Mouse (Mus musculus): ENCODE data around the gene Med22. TPM values are rescaled to one million over a fixed set of nuclear protein-coding genes. Genes with fewer than 3 reads are reported as not detected.

The Med22 gene
- polyA plus RNA-seq, 1 experiment from 2014 or later, result 32.6 TPM

DNA sequence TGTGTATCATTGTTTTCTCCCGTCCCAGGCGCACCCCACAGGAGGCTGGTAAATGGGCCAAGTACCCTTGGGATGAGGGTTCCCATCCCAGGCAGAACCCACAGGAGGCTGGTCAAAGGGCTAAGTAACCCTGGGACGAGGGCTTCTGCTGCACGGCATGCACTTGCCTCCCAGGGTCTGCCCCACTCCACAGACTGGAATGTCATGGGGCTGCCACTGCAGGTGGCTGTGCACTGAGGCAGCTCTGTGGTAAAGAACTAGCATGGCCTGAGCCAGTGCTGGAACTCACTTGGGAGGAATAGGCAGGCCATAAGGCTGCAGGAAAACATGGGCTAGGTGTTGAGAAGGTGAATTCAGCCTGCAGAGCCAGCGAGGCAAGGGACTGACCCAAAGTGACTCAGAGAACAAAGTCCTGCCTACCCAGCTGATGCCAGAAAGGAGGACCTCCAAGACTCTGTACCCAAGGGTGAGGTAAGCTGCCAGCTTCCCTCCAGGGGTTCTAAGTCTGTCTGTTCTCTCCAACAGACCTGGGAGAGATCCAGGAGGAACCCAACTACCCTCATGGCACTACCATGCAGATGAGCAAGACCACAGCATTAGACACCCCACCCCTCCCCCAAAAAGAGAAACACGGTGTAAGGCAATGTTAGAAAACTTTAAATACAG, 9.8 kb upstream of the Med22 start:
- no peaks in the 10 kb centered on the region for H3K9me3 ChIP-seq (ENCODE audit: low read length)
- no peak overlapping the region for H3K4me3 ChIP-seq (ENCODE audit: low read depth, low read length)
- ATAC-seq, result no peak
- no peak overlapping the region for H3K27ac ChIP-seq (ENCODE audit: low read length)
- peaks cover 14% of the 10 kb centered on the region for H3K4me1 ChIP-seq (ENCODE audit: insufficient read depth, low read depth, low read length)
- WGBS, result 84% methylated on average over 6 of the region's 6 CpGs
- no peaks in the 10 kb centered on the region for H3K27me3 ChIP-seq (replicated peaks; ENCODE audit: insufficient read depth, low read length)
- H3K9ac ChIP-seq (replicated peaks; ENCODE audit: low read depth), result no peak overlapping the region
- H3K4me2 ChIP-seq (replicated peaks; ENCODE audit: low read depth, low read length), result no peak overlapping the region
- TF ChIP-seq EP300 (IDR thresholded peaks at IDR 0.05) (no peak), CTCF (IDR thresholded peaks at IDR 0.05) (no peak)
- DNase-seq (ENCODE audit: low spot score), result no peak
- H3K36me3 ChIP-seq (ENCODE audit: insufficient read depth, low read length), result peaks cover 56% of the 10 kb centered on the region

DNA sequence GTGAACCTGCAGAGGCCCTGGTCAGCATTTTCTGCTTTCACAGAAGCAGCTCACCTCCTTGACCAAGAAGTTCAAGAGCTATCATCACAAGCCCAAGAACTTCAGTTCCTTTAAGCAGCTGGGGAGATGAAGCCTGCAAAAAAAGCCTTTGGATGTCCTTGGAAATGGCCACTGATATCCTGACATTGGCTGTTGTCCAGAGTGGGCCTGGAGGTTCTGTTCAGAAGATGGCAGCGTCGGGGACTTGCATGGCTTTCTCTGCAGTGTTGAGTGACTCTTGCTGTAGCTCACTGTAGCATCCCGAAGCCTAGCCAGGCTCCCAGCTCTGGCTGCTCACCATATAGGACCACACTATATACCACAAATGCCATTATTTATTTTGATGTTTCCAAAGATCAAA, 9.2 kb upstream of the Med22 start:
- no peak for TF ChIP-seq EP300 (IDR thresholded peaks at IDR 0.05)
- TF ChIP-seq CTCF (IDR thresholded peaks at IDR 0.05), result no peak
- WGBS, result 78% methylated on average over 3 of the region's 3 CpGs
- Histone ChIP-seq H3K36me3 (ENCODE audit: insufficient read depth, low read length) (peaks cover 52% of the 10 kb centered on the region), H3K9me3 (ENCODE audit: low read length) (no peaks in the 10 kb centered on the region), H3K27me3 (replicated peaks; ENCODE audit: insufficient read depth, low read length) (no peaks in the 10 kb centered on the region), H3K4me2 (replicated peaks; ENCODE audit: low read depth, low read length) (no peak overlapping the region), H3K4me1 (ENCODE audit: insufficient read depth, low read depth, low read length) (peaks cover 16% of the 10 kb centered on the region), H3K27ac (ENCODE audit: low read length) (no peak overlapping the region), H3K9ac (replicated peaks; ENCODE audit: low read depth) (no peak overlapping the region), H3K4me3 (ENCODE audit: low read depth, low read length) (no peak overlapping the region)
- DNase-seq (ENCODE audit: low spot score) (no peak), ATAC-seq (no peak)

DNA sequence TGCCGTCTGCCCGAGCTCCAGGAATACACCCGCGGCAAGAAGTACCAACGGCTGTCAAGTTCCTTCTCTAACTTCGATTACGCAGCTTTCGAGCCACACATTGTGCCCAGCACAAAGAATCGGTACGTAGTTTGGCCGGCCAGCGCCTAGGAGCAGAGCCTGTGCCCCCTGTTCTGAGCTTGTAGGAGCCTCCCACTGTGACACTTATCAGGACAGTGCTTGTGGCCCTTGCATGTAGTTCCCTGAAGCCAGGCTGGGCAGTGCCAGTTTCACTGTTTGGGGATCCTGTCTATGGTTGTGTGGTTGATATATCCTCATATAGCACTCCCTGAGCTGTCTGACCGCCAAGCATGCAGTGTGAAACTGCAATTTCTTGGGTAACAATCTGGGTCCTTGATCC, 6.3 kb upstream of the Med22 start:
- no peaks in the 10 kb centered on the region for H3K9me3 ChIP-seq (ENCODE audit: low read length)
- TF ChIP-seq EP300 (IDR thresholded peaks at IDR 0.05), result no peak
- no peak for TF ChIP-seq CTCF (IDR thresholded peaks at IDR 0.05)
- DNase-seq (ENCODE audit: low spot score) (no peak), ATAC-seq (peak; percentile 15)
- peak overlapping the region; percentile 71 for H3K4me3 ChIP-seq (ENCODE audit: low read depth, low read length)
- H3K9ac ChIP-seq (replicated peaks; ENCODE audit: low read depth), result peak overlapping the region; percentile 94
- no peaks in the 10 kb centered on the region for H3K27me3 ChIP-seq (replicated peaks; ENCODE audit: insufficient read depth, low read length)
- H3K4me2 ChIP-seq (replicated peaks; ENCODE audit: low read depth, low read length), result peak overlapping the region; percentile 97
- H3K4me1 ChIP-seq (ENCODE audit: insufficient read depth, low read depth, low read length), result peaks cover 16% of the 10 kb centered on the region
- H3K36me3 ChIP-seq (ENCODE audit: insufficient read depth, low read length), result peaks cover 43% of the 10 kb centered on the region
- peak overlapping the region; percentile 83 for H3K27ac ChIP-seq (ENCODE audit: low read length)
- 2% methylated on average over 13 of the region's 13 CpGs for WGBS

DNA sequence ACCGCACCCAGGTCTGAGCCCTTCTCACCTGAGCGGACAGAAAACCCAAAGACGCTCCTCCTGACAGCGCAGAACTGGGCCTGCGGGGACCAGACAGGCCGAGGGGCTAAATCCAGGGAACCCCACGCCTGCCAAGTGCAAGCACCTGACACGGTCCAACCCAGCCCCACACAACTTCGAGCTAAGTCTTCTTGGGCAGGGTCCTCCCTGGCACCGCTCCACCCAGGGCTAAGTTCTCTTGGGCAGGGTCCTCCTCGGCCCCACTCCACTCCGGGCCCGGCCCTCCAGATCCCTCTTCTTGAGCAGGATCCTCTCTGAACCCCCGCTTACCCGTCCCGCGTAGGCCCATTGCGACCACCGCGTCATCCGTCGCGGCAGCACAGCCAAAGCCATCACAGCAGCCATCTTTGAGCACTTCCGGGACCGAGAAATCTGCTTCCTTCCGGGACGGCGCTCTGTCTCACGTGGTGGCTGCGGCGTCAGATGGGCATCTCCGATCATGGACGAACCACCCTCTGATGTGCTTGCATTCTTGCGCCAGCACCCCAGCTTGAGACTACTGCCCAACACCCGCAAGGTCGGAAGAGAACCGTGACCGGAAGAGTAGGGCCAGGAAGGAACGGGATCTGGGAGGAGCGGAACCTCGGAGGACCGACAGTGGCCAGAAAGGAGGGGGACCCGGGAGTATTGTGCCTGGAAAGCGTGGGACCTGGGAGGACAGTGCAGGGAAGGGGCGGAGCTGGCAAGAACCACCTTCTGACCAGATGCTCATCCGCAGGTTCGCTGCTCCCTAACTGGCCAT, 5.7 kb upstream of the Med22 start, which contains the start of the genes Surf2 and Surf1:
Gene Surf2, plus strand, starts transcription at position 441 of the 802 bp plus-strand sequence.
Gene Surf1, minus strand, starts transcription at position 604 of the 802 bp plus-strand sequence.
- peak; percentile 88 for DNase-seq (ENCODE audit: low spot score)
- Histone ChIP-seq H3K27me3 (replicated peaks; ENCODE audit: insufficient read depth, low read length) (no peaks in the 10 kb centered on the region), H3K4me2 (replicated peaks; ENCODE audit: low read depth, low read length) (peak within 1 kb of the TSS; percentile 97), H3K9ac (replicated peaks; ENCODE audit: low read depth) (peak within 1 kb of the TSS; percentile 94), H3K27ac (ENCODE audit: low read length) (peak within 1 kb of the TSS; percentile 83), H3K36me3 (ENCODE audit: insufficient read depth, low read length) (peaks cover 39% of the 10 kb centered on the region), H3K9me3 (ENCODE audit: low read length) (no peaks in the 10 kb centered on the region), H3K4me3 (ENCODE audit: low read depth, low read length) (peak within 1 kb of the TSS; percentile 71), H3K4me1 (ENCODE audit: insufficient read depth, low read depth, low read length) (peaks cover 18% of the 10 kb centered on the region)
- peak; percentile 88 for ATAC-seq
- 2% methylated on average over 47 of the region's 47 CpGs for WGBS
- TF ChIP-seq EP300 (IDR thresholded peaks at IDR 0.05) (no peak), CTCF (IDR thresholded peaks at IDR 0.05) (no peak)

DNA sequence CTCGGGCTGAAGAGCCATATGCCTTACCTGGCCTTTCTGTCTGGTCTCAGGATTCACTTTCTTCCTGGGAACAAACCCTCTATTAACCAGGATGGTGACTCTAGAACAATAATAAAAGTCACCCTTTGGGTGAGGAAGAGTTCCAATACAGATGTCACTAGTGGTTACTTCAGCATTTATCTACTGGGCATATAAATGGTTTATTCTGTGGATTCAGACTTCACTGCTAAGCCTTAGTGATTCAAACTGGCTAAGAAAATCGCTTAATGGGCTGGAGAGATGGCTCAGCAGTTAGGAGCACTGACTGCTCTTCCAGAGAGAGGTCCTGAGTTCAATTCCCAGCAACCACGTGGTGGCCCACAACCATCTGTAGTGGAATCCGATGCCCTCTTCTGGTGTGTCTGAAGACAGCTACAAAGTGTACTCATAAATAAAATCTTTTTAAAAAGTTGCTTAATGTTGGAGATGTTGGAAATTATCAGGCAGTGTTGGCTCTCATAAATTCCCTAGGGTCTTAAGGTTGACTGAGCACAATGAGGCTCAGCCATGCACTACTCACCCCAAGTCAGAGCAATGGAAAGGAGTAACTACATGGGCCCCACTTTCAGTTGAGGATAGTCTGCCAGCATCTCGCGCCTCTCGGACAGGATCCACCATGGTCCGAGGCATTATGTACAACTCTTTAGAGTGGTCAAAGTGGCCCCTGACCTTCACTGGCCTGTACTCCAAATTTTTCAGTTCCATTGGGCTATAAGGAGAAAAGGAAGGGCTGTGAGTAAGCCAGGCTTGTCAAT, 3.9 kb upstream of the Med22 start:
- Histone ChIP-seq H3K9me3 (ENCODE audit: low read length) (no peaks in the 10 kb centered on the region), H3K27ac (ENCODE audit: low read length) (no peak overlapping the region), H3K4me3 (ENCODE audit: low read depth, low read length) (no peak overlapping the region), H3K9ac (replicated peaks; ENCODE audit: low read depth) (no peak overlapping the region), H3K36me3 (ENCODE audit: insufficient read depth, low read length) (peaks cover 21% of the 10 kb centered on the region), H3K27me3 (replicated peaks; ENCODE audit: insufficient read depth, low read length) (no peaks in the 10 kb centered on the region), H3K4me2 (replicated peaks; ENCODE audit: low read depth, low read length) (no peak overlapping the region), H3K4me1 (ENCODE audit: insufficient read depth, low read depth, low read length) (peaks cover 24% of the 10 kb centered on the region)
- DNase-seq (ENCODE audit: low spot score) (no peak), ATAC-seq (no peak)
- 55% methylated on average over 8 of the region's 8 CpGs for WGBS
- no peak for TF ChIP-seq CTCF (IDR thresholded peaks at IDR 0.05)
- TF ChIP-seq EP300 (IDR thresholded peaks at IDR 0.05), result no peak

All from lung, postnatal 0 days (tissue).